Mouse (Mus musculus) liver, adult 2 months (tissue): ENCODE data around the gene Pqlc3. TPM values are rescaled to one million over a fixed set of nuclear protein-coding genes. Genes with fewer than 3 reads are reported as not detected.

Experiments
- DNase-seq: peaks from one replicate; pipeline ENCODE4 v3.0.0-alpha.2; 2011; ENCODE audit warnings: low read depth, low spot score; ENCODE audit errors: extremely low read depth
- H3K27ac ChIP-seq: fragments of 200-500 bp; replicated peaks from 2 replicates; pipeline ENCODE4 v1.5.1; 2012; ENCODE audit warnings: low read depth, mild to moderate bottlenecking, control low read depth, inconsistent platforms, low read length; ENCODE audit not compliant: insufficient read depth
- H3K27me3 ChIP-seq: fragments of 200-500 bp; 2 replicates; pipeline ENCODE4 v1.6.1; 2012; ENCODE audit warnings: mild to moderate bottlenecking, moderate library complexity, low read length, inconsistent platforms; ENCODE audit not compliant: control insufficient read depth, insufficient read depth
- H3K36me3 ChIP-seq: fragments of 200-500 bp; 2 replicates; pipeline ENCODE4 v1.6.1; 2012; ENCODE audit warnings: low read length, inconsistent platforms; ENCODE audit not compliant: control insufficient read depth, insufficient read depth
- H3K4me1 ChIP-seq: fragments of 200-500 bp; 2 replicates; pipeline ENCODE4 v1.6.1; 2011; ENCODE audit warnings: low read length; ENCODE audit not compliant: control insufficient read depth, insufficient read depth
- H3K4me3 ChIP-seq: fragments of 200-500 bp; 2 replicates; pipeline ENCODE4 v1.5.1; 2011; ENCODE audit warnings: low read depth, mild to moderate bottlenecking, control low read depth, low read length, moderate library complexity; ENCODE audit not compliant: insufficient read depth
- H3K79me2 ChIP-seq: fragments of 200-500 bp; 2 replicates; pipeline ENCODE4 v1.6.1; 2012; ENCODE audit warnings: inconsistent platforms, mild to moderate bottlenecking, low read length, moderate library complexity; ENCODE audit not compliant: control insufficient read depth, insufficient read depth
- H3K9ac ChIP-seq: fragments of 200-500 bp; 2 replicates; pipeline ENCODE4 v1.6.1; 2012; ENCODE audit warnings: low read depth, mild to moderate bottlenecking, control low read depth, inconsistent platforms, low read length
- CTCF ChIP-seq: fragments of 200-500 bp; IDR thresholded peaks from 2 replicates; pipeline ENCODE4 v1.5.1; 2011; ENCODE audit warnings: low read depth, low read length, control low read depth
- POLR2A ChIP-seq: fragments of 200-500 bp; IDR thresholded peaks from 2 replicates; pipeline ENCODE4 v1.6.1; 2011; ENCODE audit warnings: low read length, control low read depth; ENCODE audit not compliant: insufficient read depth; ENCODE audit errors: extremely low read depth
- WGBS: fragments of 180-500 bp; shearing (Covaris S2); methylation state at CpG from one replicate; pipeline ENCODE4 v1.1.7; 2018; 5-methylcytosine and 5-hydroxymethylcytosine counted together
- polyA plus RNA-seq: library from polyadenylated mRNA; depleted of rRNA; stranded (reverse); fragments of >200 nt; gene quantifications from 2 replicates; pipeline ENCODE4 v1.2.3, GENCODE M21; 2012
- total RNA-seq: library from RNA; depleted of rRNA; stranded (reverse); fragments of >200 nt; gene quantifications from 2 replicates; pipeline ENCODE4 v1.2.3, GENCODE M21; 2014

The Pqlc3 gene
- total and polyA plus RNA-seq, 2 experiments = 0.34 to 0.92 TPM

- WGBS = 87% methylated on average over 6 of the region's 6 CpGs
- H3K79me2 ChIP-seq = no peaks in the 10 kb centered on the region
- H3K36me3 ChIP-seq = no peaks in the 10 kb centered on the region
- H3K27me3 ChIP-seq = no peaks in the 10 kb centered on the region
- H3K9ac ChIP-seq = no peak overlapping the region
- H3K4me1 ChIP-seq = no peaks in the 10 kb centered on the region
- TF ChIP-seq POLR2A = no peak
- no peak for TF ChIP-seq CTCF
- H3K27ac ChIP-seq = no peak overlapping the region
- DNase-seq = no peak
- no peak overlapping the region for H3K4me3 ChIP-seq
Measured at GRCm38 (mm10) chr12:17038246-17038645, 38.0 kb upstream of the Pqlc3 start.

GRCm38 (mm10) chr12:17037053-17037610 lies 36.9 kb upstream of the Pqlc3 start:
- no peak for DNase-seq
- H3K9ac ChIP-seq = no peak overlapping the region
- no peak overlapping the region for H3K27ac ChIP-seq
- H3K79me2 ChIP-seq = no peaks in the 10 kb centered on the region
- TF ChIP-seq POLR2A = no peak
- no peak for TF ChIP-seq CTCF
- H3K4me3 ChIP-seq = no peak overlapping the region
- H3K27me3 ChIP-seq = no peaks in the 10 kb centered on the region
- H3K36me3 ChIP-seq = no peaks in the 10 kb centered on the region
- H3K4me1 ChIP-seq = no peaks in the 10 kb centered on the region
- WGBS = 67% methylated on average over 14 of the region's 14 CpGs

DNA sequence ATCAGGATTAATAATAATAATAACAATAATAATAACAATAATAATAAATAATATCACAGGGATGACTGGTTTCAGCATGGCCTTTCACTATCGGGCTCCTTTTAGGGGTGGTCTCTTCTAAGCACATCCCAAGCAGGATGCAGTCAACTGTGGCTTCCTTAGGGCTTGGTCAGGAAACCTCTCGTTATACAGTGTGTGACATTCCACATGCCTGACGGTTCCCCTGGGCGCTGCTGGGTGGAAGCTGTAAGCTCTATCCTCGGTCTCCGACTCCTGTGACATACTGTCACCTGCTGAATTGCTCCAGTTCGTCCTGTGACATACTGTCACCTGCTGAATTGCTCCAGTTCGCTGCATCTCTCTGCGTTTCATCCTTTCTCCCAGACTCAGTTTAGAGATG lies 36.3 kb upstream of the Pqlc3 start:
- Histone ChIP-seq H3K4me1 (no peaks in the 10 kb centered on the region), H3K4me3 (no peak overlapping the region), H3K27ac (no peak overlapping the region), H3K79me2 (no peaks in the 10 kb centered on the region), H3K36me3 (no peaks in the 10 kb centered on the region), H3K27me3 (no peaks in the 10 kb centered on the region), H3K9ac (no peak overlapping the region)
- TF ChIP-seq CTCF (no peak), POLR2A (no peak)
- no peak for DNase-seq
- whole genome bisulfite sequencing = 71% methylated on average over 9 of the region's 9 CpGs

- H3K9ac ChIP-seq = no peak overlapping the region
- no peaks in the 10 kb centered on the region for H3K36me3 ChIP-seq
- 47% methylated on average over 2 of the region's 2 CpGs for WGBS
- no peak overlapping the region for H3K4me3 ChIP-seq
- no peaks in the 10 kb centered on the region for H3K4me1 ChIP-seq
- H3K27me3 ChIP-seq = no peaks in the 10 kb centered on the region
- no peak for DNase-seq
- H3K79me2 ChIP-seq = no peaks in the 10 kb centered on the region
- TF ChIP-seq CTCF = peak; percentile 32; the same call in 1 of the 2 replicates
- TF ChIP-seq POLR2A = no peak
- H3K27ac ChIP-seq = no peak overlapping the region
Measured at GRCm38 (mm10) chr12:17035128-17035527, 34.9 kb upstream of the Pqlc3 start.

GRCm38 (mm10) chr12:17034671-17035070 lies 34.5 kb upstream of the Pqlc3 start:
- 79% methylated on average over 5 of the region's 5 CpGs for WGBS
- Histone ChIP-seq H3K4me1 (no peaks in the 10 kb centered on the region), H3K27ac (no peak overlapping the region), H3K36me3 (no peaks in the 10 kb centered on the region), H3K27me3 (no peaks in the 10 kb centered on the region), H3K79me2 (no peaks in the 10 kb centered on the region), H3K4me3 (no peak overlapping the region), H3K9ac (no peak overlapping the region)
- TF ChIP-seq CTCF (no peak), POLR2A (no peak)
- DNase-seq = no peak

GRCm38 (mm10) chr12:17033464-17033841 lies 33.2 kb upstream of the Pqlc3 start:
- Histone ChIP-seq H3K79me2 (no peaks in the 10 kb centered on the region), H3K27me3 (no peaks in the 10 kb centered on the region), H3K4me1 (no peaks in the 10 kb centered on the region), H3K4me3 (no peak overlapping the region), H3K27ac (no peak overlapping the region), H3K9ac (no peak overlapping the region), H3K36me3 (no peaks in the 10 kb centered on the region)
- DNase-seq = no peak
- no peak for TF ChIP-seq POLR2A
- no peak for TF ChIP-seq CTCF
- whole genome bisulfite sequencing = 74% methylated on average over 9 of the region's 9 CpGs
